Mouse (Mus musculus): ENCODE results near the gene Kazald1. TPM values are rescaled to one million over a fixed set of nuclear protein-coding genes. Genes with fewer than 3 reads are reported as not detected.

Gene Kazald1
- polyA plus RNA-seq, 1 experiment: 0.50 TPM

DNA sequence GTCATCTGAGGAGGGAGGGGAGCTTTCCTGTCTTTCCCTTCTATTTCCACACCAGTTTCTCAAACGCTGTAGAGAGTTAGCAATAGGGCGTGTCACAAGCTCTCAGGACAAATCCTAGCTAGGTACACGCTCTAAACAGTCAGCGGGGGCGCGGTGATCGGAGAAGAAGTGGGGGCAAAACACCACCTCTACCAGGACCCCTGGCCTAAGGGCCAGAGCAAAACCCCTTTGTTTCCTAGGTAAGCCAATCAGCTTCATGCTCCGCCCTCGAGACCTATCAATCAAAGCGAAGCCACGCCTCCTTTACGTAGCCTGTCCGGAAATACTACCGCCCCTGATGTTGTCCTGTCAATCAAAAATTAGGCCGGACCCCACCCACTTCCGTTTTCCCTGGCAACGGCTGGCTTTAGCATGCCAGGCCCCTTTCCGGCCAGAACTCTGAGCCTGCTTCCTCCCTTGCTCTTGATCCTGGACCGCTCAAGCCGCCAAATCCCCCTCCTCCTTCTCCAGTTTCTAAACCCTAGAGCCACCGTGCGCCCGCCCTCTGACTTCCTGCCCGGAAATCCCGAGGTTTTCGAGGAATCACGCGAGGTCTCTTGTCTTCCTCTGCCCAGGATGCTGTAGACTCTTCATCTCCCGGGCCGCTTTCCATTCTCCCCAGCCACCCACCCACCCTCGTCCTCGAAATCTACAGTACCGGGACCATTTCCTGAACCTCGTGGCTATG is 16.8 kb upstream of the Kazald1 start:
- peaks cover 33% of the 10 kb centered on the region for H3K4me1 ChIP-seq (ENCODE audit: control insufficient read depth, insufficient read depth, low read length)
- peak overlapping the region; percentile 82 for H3K4me3 ChIP-seq (ENCODE audit: insufficient read depth, low read length)
- peak overlapping the region; percentile 96 for H3K27ac ChIP-seq (ENCODE audit: insufficient read depth, low read depth, low read length)
- TF ChIP-seq POLR2A (IDR thresholded peaks at IDR 0.05; ENCODE audit: borderline replicate concordance, low read depth, low read length) (0 out of 2 replicates have a peak, but pooled peaks have one; percentile 73), CTCF (IDR thresholded peaks at IDR 0.05; ENCODE audit: low read depth, low read length) (no peak)

GRCm38 (mm10) chr19:45058841-45059240 is 16.2 kb upstream of the Kazald1 start:
- TF ChIP-seq CTCF (IDR thresholded peaks at IDR 0.05; ENCODE audit: low read depth, low read length) (no peak), POLR2A (IDR thresholded peaks at IDR 0.05; ENCODE audit: borderline replicate concordance, low read depth, low read length) (no peak)
- Histone ChIP-seq H3K27ac (ENCODE audit: insufficient read depth, low read depth, low read length) (peak overlapping the region; percentile 96), H3K4me3 (ENCODE audit: insufficient read depth, low read length) (peak overlapping the region; percentile 82), H3K4me1 (ENCODE audit: control insufficient read depth, insufficient read depth, low read length) (peaks cover 33% of the 10 kb centered on the region)

DNA sequence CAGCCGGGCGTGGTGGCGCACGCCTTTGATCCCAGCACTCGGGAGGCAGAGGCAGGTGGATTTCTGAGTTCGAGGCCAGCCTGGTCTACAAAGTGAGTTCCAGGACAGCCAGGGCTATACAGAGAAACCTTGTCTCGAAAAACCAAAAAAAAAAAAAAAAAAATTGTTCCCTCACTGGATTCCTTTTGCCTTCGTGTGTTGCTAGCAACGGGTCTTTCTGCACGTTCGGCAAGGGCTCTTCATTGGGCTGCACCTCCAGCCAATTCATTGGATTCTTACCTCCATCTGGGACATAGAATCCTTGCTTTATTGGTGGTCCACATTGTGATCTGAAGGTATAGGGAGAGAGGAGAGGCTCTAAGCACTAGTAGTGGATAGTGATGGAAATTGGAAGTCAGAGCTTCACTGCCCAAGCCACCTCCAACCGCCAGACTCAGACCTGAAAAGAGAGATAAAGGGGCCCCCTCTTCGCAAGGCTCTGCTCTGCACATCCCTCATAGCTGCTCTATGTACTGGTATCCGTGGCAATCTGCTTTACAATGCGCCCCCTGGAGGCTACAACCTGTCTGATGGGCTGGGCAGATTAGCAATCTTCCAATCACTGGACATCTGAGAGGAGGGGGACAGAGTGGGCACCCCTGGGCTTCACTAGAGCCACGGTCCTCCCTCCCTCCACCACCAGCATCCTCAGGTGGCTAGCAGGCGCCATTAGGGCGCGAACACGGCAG is 11.3 kb upstream of the Kazald1 start:
- Histone ChIP-seq H3K4me1 (ENCODE audit: control insufficient read depth, insufficient read depth, low read length) (peaks cover 8% of the 10 kb centered on the region), H3K4me3 (ENCODE audit: insufficient read depth, low read length) (no peak overlapping the region), H3K27ac (ENCODE audit: insufficient read depth, low read depth, low read length) (no peak overlapping the region)
- TF ChIP-seq CTCF (IDR thresholded peaks at IDR 0.05; ENCODE audit: low read depth, low read length) (peak; percentile 50; the same call in 1 of the 2 replicates), POLR2A (IDR thresholded peaks at IDR 0.05; ENCODE audit: borderline replicate concordance, low read depth, low read length) (no peak)

DNA sequence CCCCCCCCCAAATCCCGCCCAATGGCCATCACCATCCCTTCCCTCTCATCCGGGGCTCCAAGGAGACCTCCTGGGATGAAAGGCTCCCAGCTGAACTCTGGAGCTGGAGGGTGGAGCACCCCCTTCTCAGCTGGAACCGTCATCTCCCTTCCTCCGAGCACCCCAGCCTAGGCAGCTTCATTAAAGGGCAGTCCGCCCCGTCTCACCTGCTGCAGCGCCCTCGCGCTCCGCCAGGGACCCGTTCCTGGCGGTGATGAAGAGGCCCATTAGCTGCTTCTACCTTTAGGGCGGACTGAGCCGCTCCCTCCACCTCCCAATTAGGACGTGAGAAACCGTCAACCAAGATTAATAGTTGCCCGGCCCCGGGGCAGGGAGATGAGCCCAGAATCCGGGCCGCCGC is 9.8 kb upstream of the Kazald1 start:
- no peak overlapping the region for H3K27ac ChIP-seq (ENCODE audit: insufficient read depth, low read depth, low read length)
- no peak overlapping the region for H3K4me3 ChIP-seq (ENCODE audit: insufficient read depth, low read length)
- TF ChIP-seq POLR2A (IDR thresholded peaks at IDR 0.05; ENCODE audit: borderline replicate concordance, low read depth, low read length): no peak
- no peak for TF ChIP-seq CTCF (IDR thresholded peaks at IDR 0.05; ENCODE audit: low read depth, low read length)
- peaks cover 5% of the 10 kb centered on the region for H3K4me1 ChIP-seq (ENCODE audit: control insufficient read depth, insufficient read depth, low read length)

GRCm38 (mm10) chr19:45067170-45067569 is 7.9 kb upstream of the Kazald1 start:
- no peak overlapping the region for H3K4me3 ChIP-seq (ENCODE audit: insufficient read depth, low read length)
- peaks cover 10% of the 10 kb centered on the region for H3K4me1 ChIP-seq (ENCODE audit: control insufficient read depth, insufficient read depth, low read length)
- H3K27ac ChIP-seq (ENCODE audit: insufficient read depth, low read depth, low read length): no peak overlapping the region
- TF ChIP-seq CTCF (IDR thresholded peaks at IDR 0.05; ENCODE audit: low read depth, low read length) (no peak), POLR2A (IDR thresholded peaks at IDR 0.05; ENCODE audit: borderline replicate concordance, low read depth, low read length) (no peak)

- no peak overlapping the region for H3K27ac ChIP-seq (ENCODE audit: insufficient read depth, low read depth, low read length)
- H3K4me1 ChIP-seq (ENCODE audit: control insufficient read depth, insufficient read depth, low read length): peaks cover 12% of the 10 kb centered on the region
- H3K4me3 ChIP-seq (ENCODE audit: insufficient read depth, low read length): no peak overlapping the region
- TF ChIP-seq POLR2A (IDR thresholded peaks at IDR 0.05; ENCODE audit: borderline replicate concordance, low read depth, low read length): no peak
- no peak for TF ChIP-seq CTCF (IDR thresholded peaks at IDR 0.05; ENCODE audit: low read depth, low read length)
Measured at GRCm38 (mm10) chr19:45067758-45068510, 7.1 kb upstream of the Kazald1 start.

- Histone ChIP-seq H3K4me1 (ENCODE audit: control insufficient read depth, insufficient read depth, low read length) (peaks cover 24% of the 10 kb centered on the region), H3K4me3 (ENCODE audit: insufficient read depth, low read length) (peak overlapping the region; percentile 99), H3K27ac (ENCODE audit: insufficient read depth, low read depth, low read length) (peak overlapping the region; percentile 99)
- TF ChIP-seq POLR2A (IDR thresholded peaks at IDR 0.05; ENCODE audit: borderline replicate concordance, low read depth, low read length): no peak
- peak; percentile 57 for TF ChIP-seq CTCF (IDR thresholded peaks at IDR 0.05; ENCODE audit: low read depth, low read length)
Measured at GRCm38 (mm10) chr19:45073871-45074542, 1.0 kb upstream of the Kazald1 start.

DNA sequence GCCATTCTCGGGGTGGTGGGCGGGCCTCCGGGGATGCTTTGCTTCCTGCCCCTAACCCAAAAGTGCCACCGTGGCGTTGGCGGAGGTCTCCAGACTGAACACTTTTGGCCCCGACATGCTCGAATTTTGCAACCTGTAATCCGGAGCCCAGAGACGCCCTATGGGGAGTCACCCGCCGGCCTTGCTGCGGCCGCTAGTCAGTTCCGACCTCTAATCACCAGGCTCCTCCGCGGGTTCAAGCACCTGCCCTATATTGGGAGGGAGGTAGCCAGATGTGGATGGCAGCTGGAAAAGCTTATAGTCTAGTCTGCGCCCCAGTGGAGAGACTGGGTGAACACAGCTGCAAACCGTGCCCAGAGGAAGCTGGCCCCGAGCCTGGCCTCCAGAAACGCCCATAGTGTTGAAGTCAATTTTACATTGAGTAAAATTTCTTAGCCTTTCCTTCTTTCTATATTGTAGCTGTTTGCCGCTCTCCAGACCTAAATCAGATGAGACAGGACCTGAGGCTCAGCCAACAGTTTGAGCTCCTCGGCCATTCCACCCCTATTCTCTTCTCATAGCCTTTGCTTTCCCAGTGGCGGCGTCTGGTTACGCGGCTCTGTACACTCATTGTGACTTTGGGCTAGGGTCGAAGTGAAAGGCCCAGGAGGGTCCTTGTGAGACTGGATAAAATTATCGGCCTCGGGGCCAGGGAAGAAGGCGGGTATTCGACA is 438 bp downstream of the Kazald1 start:
- H3K27ac ChIP-seq (ENCODE audit: insufficient read depth, low read depth, low read length): peak overlapping the region; percentile 40
- TF ChIP-seq CTCF (IDR thresholded peaks at IDR 0.05; ENCODE audit: low read depth, low read length) (no peak), POLR2A (IDR thresholded peaks at IDR 0.05; ENCODE audit: borderline replicate concordance, low read depth, low read length) (no peak)
- H3K4me3 ChIP-seq (ENCODE audit: insufficient read depth, low read length): peak overlapping the region; percentile 70
- H3K4me1 ChIP-seq (ENCODE audit: control insufficient read depth, insufficient read depth, low read length): peaks cover 24% of the 10 kb centered on the region
